Mouse (Mus musculus) myocyte (in vitro differentiated cells): ENCODE measurements around the gene Nsmce3. TPM values are rescaled to one million over a fixed set of nuclear protein-coding genes. Genes with fewer than 3 reads are reported as not detected.

Source experiments
- H3K27me3 ChIP-seq: one replicate; pipeline ENCODE4 v1.6.1; 2011; ENCODE audit not compliant: control insufficient read depth, insufficient read depth, insufficient read length
- H3K36me3 ChIP-seq: one replicate; pipeline ENCODE4 v1.6.1; 2011; ENCODE audit not compliant: control insufficient read depth, insufficient read depth
- H3K4me2 ChIP-seq: one replicate; pipeline ENCODE4 v1.6.1; 2011; ENCODE audit warnings: low read depth, control low read depth
- H3K4me3 ChIP-seq: one replicate; pipeline ENCODE4 v1.5.1; 2011; ENCODE audit warnings: mild to moderate bottlenecking, control low read depth, moderate library complexity
- H3K79me2 ChIP-seq: one replicate; pipeline ENCODE4 v1.6.1; 2011; ENCODE audit not compliant: control insufficient read depth, insufficient read depth
- H3ac ChIP-seq: one replicate; pipeline ENCODE4 v1.6.1; 2011; ENCODE audit not compliant: control insufficient read depth, insufficient read length
- CEBPB ChIP-seq: IDR thresholded peaks from 2 replicates; pipeline ENCODE4 v1.6.1; 2011; ENCODE audit warnings: mild to moderate bottlenecking, moderate library complexity; ENCODE audit not compliant: poor library complexity, insufficient read depth, severe bottlenecking
- E2F4 ChIP-seq: IDR thresholded peaks from one replicate; pipeline ENCODE4 v1.6.1; 2011; ENCODE audit warnings: mild to moderate bottlenecking, control low read depth, moderate library complexity; ENCODE audit not compliant: insufficient read depth
- MAX ChIP-seq: IDR thresholded peaks from one replicate; pipeline ENCODE4 v1.6.1; 2011; ENCODE audit warnings: low read depth, mild to moderate bottlenecking, control low read depth
- MYOD1 ChIP-seq, 3 experiments: IDR thresholded peaks; one replicate each; pipeline ENCODE4 v1.6.1; 2011; ENCODE audit warnings: control low read depth in 2 of 3, low read depth in 2 of 3, mild to moderate bottlenecking in 2 of 3, moderate library complexity in 1 of 3; ENCODE audit not compliant: insufficient read length in 2 of 3, control insufficient read depth in 1 of 3
- MYOG ChIP-seq, 3 experiments: IDR thresholded peaks; one replicate each; pipeline ENCODE4 v1.6.1; 2011; ENCODE audit warnings: control low read depth in 2 of 3, low read depth in 2 of 3, mild to moderate bottlenecking in 2 of 3; ENCODE audit not compliant: insufficient read length in 2 of 3, control insufficient read depth in 1 of 3, insufficient read depth in 1 of 3
- POLR2A ChIP-seq: IDR thresholded peaks from one replicate; pipeline ENCODE4 v1.6.1; 2011; ENCODE audit warnings: low read depth, mild to moderate bottlenecking, control low read depth, moderate library complexity; ENCODE audit not compliant: insufficient read length
- POLR2AphosphoS2 ChIP-seq: IDR thresholded peaks from one replicate; pipeline ENCODE4 v1.6.1; 2011; ENCODE audit warnings: low read depth, control low read depth; ENCODE audit not compliant: insufficient read length
- REST ChIP-seq: IDR thresholded peaks from one replicate; pipeline ENCODE4 v1.6.1; 2011; ENCODE audit warnings: mild to moderate bottlenecking, control low read depth, moderate library complexity; ENCODE audit not compliant: insufficient read depth, insufficient read length
- SRF ChIP-seq: IDR thresholded peaks from one replicate; pipeline ENCODE4 v1.6.1; 2011; ENCODE audit warnings: low read depth; ENCODE audit not compliant: control insufficient read depth, insufficient read length
- TCF12 ChIP-seq: IDR thresholded peaks from one replicate; pipeline ENCODE4 v1.6.1; 2011; ENCODE audit warnings: mild to moderate bottlenecking, control low read depth; ENCODE audit not compliant: poor library complexity, insufficient read depth, severe bottlenecking
- TCF3 ChIP-seq: IDR thresholded peaks from one replicate; pipeline ENCODE4 v1.6.1; 2011; ENCODE audit warnings: low read depth, control low read depth; ENCODE audit not compliant: insufficient read length
- USF1 ChIP-seq: IDR thresholded peaks from one replicate; pipeline ENCODE4 v1.6.1; 2011; ENCODE audit warnings: low read depth, mild to moderate bottlenecking, control low read depth, moderate library complexity
- polyA plus RNA-seq: library from polyadenylated mRNA; unstranded; fragments of >200 nt; fragmentation: generic; extraction: Trizol; gene quantifications from one replicate; pipeline ENCODE4 v1.2.1, GENCODE M21; 2012; ENCODE audit warnings: missing spikeins

Gene Nsmce3
- polyA plus RNA-seq, 1 experiment: 5.4 TPM

GRCm38 (mm10) chr7:64882243-64882642 is 9.4 kb upstream of the Nsmce3 start:
- H3K4me2 ChIP-seq: no peak overlapping the region
- no peak overlapping the region for H3ac ChIP-seq
- H3K27me3 ChIP-seq: no peaks in the 10 kb centered on the region
- H3K79me2 ChIP-seq: no peaks in the 10 kb centered on the region
- H3K4me3 ChIP-seq: no peak overlapping the region
- TF ChIP-seq MAX (no peak), POLR2AphosphoS2 (no peak), CEBPB (no peak), MYOG (IDR thresholded peaks at IDR 0.05; ENCODE audit: control insufficient read depth in 1 of 3, insufficient read depth in 1 of 3, insufficient read length in 2 of 3, low read depth in 2 of 3) (no peak), SRF (no peak), MYOD1 (IDR thresholded peaks at IDR 0.05; ENCODE audit: control insufficient read depth in 1 of 3, insufficient read length in 2 of 3, low read depth in 2 of 3) (no peak), TCF3 (no peak), REST (no peak), USF1 (no peak), TCF12 (no peak), E2F4 (no peak), POLR2A (no peak)
- no peaks in the 10 kb centered on the region for H3K36me3 ChIP-seq

GRCm38 (mm10) chr7:64881387-64881786 is 8.6 kb upstream of the Nsmce3 start:
- no peaks in the 10 kb centered on the region for H3K27me3 ChIP-seq
- no peak for TF ChIP-seq POLR2A
- no peak for TF ChIP-seq MYOD1 (IDR thresholded peaks at IDR 0.05; ENCODE audit: control insufficient read depth in 1 of 3, insufficient read length in 2 of 3, low read depth in 2 of 3)
- no peak for TF ChIP-seq USF1
- TF ChIP-seq CEBPB: no peak
- no peak for TF ChIP-seq TCF12
- no peak for TF ChIP-seq REST
- TF ChIP-seq SRF: no peak
- TF ChIP-seq MYOG (IDR thresholded peaks at IDR 0.05; ENCODE audit: control insufficient read depth in 1 of 3, insufficient read depth in 1 of 3, insufficient read length in 2 of 3, low read depth in 2 of 3): no peak
- no peak for TF ChIP-seq TCF3
- H3K4me2 ChIP-seq: no peak overlapping the region
- no peaks in the 10 kb centered on the region for H3K79me2 ChIP-seq
- H3K36me3 ChIP-seq: no peaks in the 10 kb centered on the region
- H3ac ChIP-seq: no peak overlapping the region
- no peak overlapping the region for H3K4me3 ChIP-seq

GRCm38 (mm10) chr7:64880415-64880814 is 7.6 kb upstream of the Nsmce3 start:
- no peak overlapping the region for H3ac ChIP-seq
- H3K36me3 ChIP-seq: no peaks in the 10 kb centered on the region
- TF ChIP-seq MAX (no peak), USF1 (no peak), REST (no peak), MYOD1 (IDR thresholded peaks at IDR 0.05; ENCODE audit: control insufficient read depth in 1 of 3, insufficient read length in 2 of 3, low read depth in 2 of 3) (no peak), E2F4 (no peak), POLR2AphosphoS2 (no peak), TCF3 (no peak), POLR2A (no peak), SRF (no peak), CEBPB (no peak), TCF12 (no peak), MYOG (IDR thresholded peaks at IDR 0.05; ENCODE audit: control insufficient read depth in 1 of 3, insufficient read depth in 1 of 3, insufficient read length in 2 of 3, low read depth in 2 of 3) (no peak)
- no peak overlapping the region for H3K4me2 ChIP-seq
- H3K27me3 ChIP-seq: no peaks in the 10 kb centered on the region
- no peaks in the 10 kb centered on the region for H3K79me2 ChIP-seq
- H3K4me3 ChIP-seq: no peak overlapping the region

- TF ChIP-seq CEBPB: no peak
- no peak for TF ChIP-seq USF1
- no peak for TF ChIP-seq TCF3
- no peak for TF ChIP-seq MYOG (IDR thresholded peaks at IDR 0.05; ENCODE audit: control insufficient read depth in 1 of 3, insufficient read depth in 1 of 3, insufficient read length in 2 of 3, low read depth in 2 of 3)
- no peak for TF ChIP-seq MAX
Observed at GRCm38 (mm10) chr7:64874941-64875340, 2.1 kb upstream of the Nsmce3 start.

GRCm38 (mm10) chr7:64873266-64873665 is 469 bp upstream of the Nsmce3 start:
- H3K4me3 ChIP-seq: peak overlapping the region; percentile 77
- H3K36me3 ChIP-seq: no peaks in the 10 kb centered on the region
- H3ac ChIP-seq: peak overlapping the region; percentile 89
- no peaks in the 10 kb centered on the region for H3K27me3 ChIP-seq
- peak overlapping the region; percentile 80 for H3K4me2 ChIP-seq
- TF ChIP-seq E2F4 (no peak), POLR2AphosphoS2 (no peak), MAX (no peak), TCF12 (no peak)
- peaks cover 21% of the 10 kb centered on the region for H3K79me2 ChIP-seq

More at GRCm38 (mm10) chr7:64874941-64875340, 2.1 kb upstream of the Nsmce3 start:
- H3ac ChIP-seq: no peak overlapping the region
- H3K27me3 ChIP-seq: no peaks in the 10 kb centered on the region
- H3K4me2 ChIP-seq: no peak overlapping the region
- H3K36me3 ChIP-seq: no peaks in the 10 kb centered on the region
- H3K4me3 ChIP-seq: no peak overlapping the region
- peaks cover 21% of the 10 kb centered on the region for H3K79me2 ChIP-seq
